Mouse (Mus musculus): Measurements from ENCODE around the gene Plekhm3.

The Plekhm3 gene

GRCm38 (mm10) chr1:64773305-64773704 lies 183.3 kb downstream of the Plekhm3 start:
- DNase-seq (ENCODE audit: low spot score), result no peak

DNA sequence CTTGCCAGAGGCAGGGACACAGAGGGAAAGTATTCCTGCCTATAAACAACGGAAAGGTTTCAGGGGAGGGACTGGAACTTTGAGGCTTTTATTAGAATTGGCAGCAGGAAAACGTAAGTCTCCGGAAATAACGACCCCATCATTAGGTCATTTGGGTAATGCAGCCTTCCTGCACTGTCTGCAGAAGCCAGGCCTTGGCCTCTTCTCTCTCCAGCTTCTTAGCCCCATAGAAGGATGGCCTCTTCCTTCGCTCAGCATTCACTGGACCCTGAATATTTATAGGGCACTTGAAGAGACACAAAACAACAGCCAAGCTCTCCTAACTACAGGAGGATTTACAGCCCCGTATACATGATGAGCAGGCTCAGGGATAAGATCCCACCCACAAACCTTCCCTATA lies 186.5 kb downstream of the Plekhm3 start:
- no peak for DNase-seq (ENCODE audit: low spot score)

DNA sequence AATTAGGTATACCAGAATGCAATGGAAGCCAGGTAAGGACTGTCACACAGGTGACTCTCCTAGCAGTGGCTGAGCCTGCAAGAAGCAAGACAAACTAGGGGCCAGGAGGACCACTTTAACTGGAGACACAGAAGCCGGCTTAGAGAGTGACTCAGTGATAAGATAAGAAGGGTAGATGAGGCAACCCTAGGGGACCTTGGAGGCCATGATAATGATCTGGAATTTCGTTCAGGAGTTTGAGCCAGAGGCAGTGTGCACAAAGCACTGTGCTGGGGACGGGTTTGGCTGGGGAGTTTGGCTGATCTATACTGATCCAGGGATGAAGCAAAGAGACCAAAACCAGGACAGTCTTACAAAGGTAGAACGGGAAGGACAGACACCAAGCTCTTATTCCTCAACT lies 195.0 kb downstream of the Plekhm3 start:
- no peak for DNase-seq (ENCODE audit: low spot score)

DNA sequence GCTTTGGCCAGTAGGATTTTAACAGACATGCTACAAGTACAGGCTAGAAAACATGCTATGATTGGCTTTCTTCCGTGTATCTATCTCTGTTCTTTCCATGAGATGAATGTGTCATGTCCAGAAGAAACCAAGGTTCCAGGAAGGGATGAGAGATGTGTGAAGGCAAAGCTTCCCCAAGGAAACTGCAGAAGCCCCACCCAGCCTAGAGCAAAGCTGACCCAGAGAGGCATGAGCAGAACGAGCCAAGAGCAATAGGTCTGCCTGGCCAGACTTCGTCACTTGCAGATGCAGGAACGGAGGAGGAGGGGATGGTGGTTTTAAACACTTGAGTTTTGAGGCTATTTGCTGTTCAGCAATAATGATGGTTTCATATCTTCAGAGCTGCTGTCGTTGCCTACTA lies 198.9 kb downstream of the Plekhm3 start:
- DNase-seq (ENCODE audit: low spot score), result no peak

DNA sequence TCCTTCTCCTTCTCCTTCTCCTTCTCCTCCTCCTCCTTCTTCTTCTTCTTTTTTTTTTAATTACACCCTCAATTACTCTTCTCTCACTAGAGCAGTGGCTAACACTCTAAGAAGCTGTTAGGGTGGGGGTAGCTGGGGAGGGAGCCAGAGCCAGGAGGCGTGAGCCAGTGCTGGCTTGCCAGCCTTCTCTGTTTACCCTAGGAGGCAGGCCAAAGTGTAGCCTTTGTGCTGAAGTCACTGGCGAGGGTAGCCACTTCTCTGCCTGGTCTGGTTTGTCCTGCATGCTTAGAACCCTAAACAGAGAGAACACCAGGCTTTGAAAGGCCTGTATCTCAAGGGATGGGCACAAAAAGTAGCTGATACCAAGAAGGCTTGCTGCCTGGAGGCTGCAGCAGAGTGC lies 199.4 kb downstream of the Plekhm3 start:
- no peak for DNase-seq (ENCODE audit: low spot score)

- DNase-seq (ENCODE audit: low spot score), result no peak
Measured at GRCm38 (mm10) chr1:64756640-64757030, 200.0 kb downstream of the Plekhm3 start.

- no peak for DNase-seq (ENCODE audit: low spot score)
Measured at GRCm38 (mm10) chr1:64755971-64756639, 200.5 kb downstream of the Plekhm3 start.

GRCm38 (mm10) chr1:64754658-64755057 lies 202.0 kb downstream of the Plekhm3 start:
- no peak for DNase-seq (ENCODE audit: low spot score)

DNA sequence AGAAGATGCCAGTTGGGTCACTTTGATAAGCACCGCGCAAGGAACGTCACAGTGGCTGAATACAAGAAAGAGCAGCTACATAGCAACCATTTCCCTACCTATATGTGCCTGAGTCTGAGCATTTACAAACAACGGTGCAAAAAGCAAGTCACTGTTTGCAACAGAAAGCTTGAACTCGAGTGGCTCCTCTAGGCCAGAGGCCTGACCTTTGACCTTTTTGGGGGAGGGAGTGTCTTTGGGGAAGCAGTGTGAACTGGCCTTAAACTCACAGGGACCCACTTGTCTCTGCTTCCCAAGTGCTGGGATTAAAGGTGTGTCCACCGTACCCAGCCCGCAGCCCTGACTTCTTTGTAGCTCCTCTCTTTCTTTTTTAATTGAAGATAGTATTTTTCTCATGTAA lies 203.0 kb downstream of the Plekhm3 start:
- DNase-seq (ENCODE audit: low spot score), result no peak

- no peak for DNase-seq (ENCODE audit: low spot score)
Measured at GRCm38 (mm10) chr1:64753109-64753508, 203.5 kb downstream of the Plekhm3 start.

- no peak for DNase-seq (ENCODE audit: low spot score)
Measured at GRCm38 (mm10) chr1:64744616-64745015, 212.0 kb downstream of the Plekhm3 start.

GRCm38 (mm10) chr1:64742741-64743408 lies 213.7 kb downstream of the Plekhm3 start:
- no peak for DNase-seq (ENCODE audit: low spot score)

DNA sequence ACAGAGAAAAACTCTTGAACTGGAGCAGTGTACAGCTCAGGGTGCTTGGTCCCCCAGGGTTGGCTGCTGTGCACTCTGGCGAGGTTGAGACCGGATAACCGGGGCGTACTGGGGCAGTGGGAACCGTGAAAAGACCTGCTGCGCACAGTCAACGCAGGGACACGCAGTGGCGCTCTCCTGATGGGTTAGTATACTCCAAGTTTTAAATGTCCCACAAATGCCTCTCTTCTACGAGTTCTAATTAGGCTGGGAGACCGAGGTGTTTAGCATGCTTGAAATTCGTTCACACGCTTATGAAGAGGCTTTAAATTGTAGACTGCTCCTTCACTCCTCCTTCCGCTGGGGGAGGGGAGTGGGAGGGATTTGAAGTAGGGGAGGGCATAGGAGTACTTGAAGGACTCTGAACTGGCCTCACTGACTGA lies 218.0 kb downstream of the Plekhm3 start:
- peak; percentile 51 for DNase-seq (ENCODE audit: low spot score)

GRCm38 (mm10) chr1:64738180-64738555 lies 218.5 kb downstream of the Plekhm3 start:
- no peak for DNase-seq (ENCODE audit: low spot score)

DNA sequence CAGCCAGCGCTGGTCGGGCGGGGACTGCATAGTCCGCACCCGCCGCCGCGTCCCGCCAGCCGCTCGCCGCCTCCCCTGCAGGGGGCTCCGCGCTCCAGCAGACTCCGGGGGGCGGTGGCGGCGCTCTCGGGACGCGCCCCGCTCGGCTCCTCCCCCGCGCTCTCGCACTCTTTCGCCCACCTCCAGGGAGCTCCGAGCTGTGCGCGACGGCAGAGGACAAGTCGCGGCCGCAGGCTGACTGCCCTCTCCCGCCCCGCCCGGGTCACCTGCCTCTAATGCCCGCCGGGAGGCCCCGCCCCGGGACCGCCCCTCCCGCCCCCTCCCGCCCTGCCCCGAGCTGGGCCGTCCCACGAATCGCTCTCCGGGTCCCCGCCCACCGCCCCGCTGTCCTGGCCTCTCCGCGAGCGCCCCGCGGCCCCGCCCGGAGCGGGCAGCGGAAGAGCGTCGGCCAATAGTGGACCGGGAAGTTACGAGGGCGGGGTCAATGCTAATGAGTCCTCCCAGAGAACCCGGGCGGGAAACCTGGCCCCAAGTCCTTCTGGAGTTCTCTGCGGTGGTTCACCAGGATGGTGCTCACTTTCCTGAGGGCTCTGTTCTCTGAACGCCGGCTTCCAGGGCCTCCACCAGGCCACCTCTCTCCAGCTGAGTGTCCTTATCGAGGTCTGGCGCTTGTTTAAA lies 219.0 kb downstream of the Plekhm3 start, which contains the start of gene Fzd5:
Gene Fzd5 (minus strand): TSS at position 250 of the 678 bp plus-strand sequence.
- peak; percentile 94 for DNase-seq (ENCODE audit: low spot score)

- no peak for DNase-seq (ENCODE audit: low spot score)
Measured at GRCm38 (mm10) chr1:64736681-64737501, 219.7 kb downstream of the Plekhm3 start.
